Mouse (Mus musculus) intestine, embryonic 16.5 days (tissue): ENCODE results near the gene Fat2. TPM values are rescaled to one million over a fixed set of nuclear protein-coding genes. Genes with fewer than 3 reads are reported as not detected.
A peak's percentile ranks its signal among the peaks of the same experiment; 100 is the strongest.

ENCODE experiments used
- ATAC-seq: fragments of 200-750 bp; cut with Nextera tagmentation; 2 replicates; pipeline ENCODE4 v1.8.0; 2017; ENCODE audit warnings: moderate TSS enrichment, moderate library complexity
- H3K27ac ChIP-seq: fragments of 300-500 bp; sonication (generic); 2 replicates; pipeline ENCODE4 v1.5.1; 2014; ENCODE audit warnings: mild to moderate bottlenecking, low read length
- H3K27me3 ChIP-seq: fragments of 300-500 bp; sonication (generic); replicated peaks from 2 replicates; pipeline ENCODE4 v1.6.1; 2014; ENCODE audit warnings: low read length, control low read depth, mixed read lengths; ENCODE audit not compliant: control insufficient read depth, insufficient read depth
- H3K36me3 ChIP-seq: fragments of 300-500 bp; sonication (generic); 2 replicates; pipeline ENCODE4 v1.6.1; 2014; ENCODE audit warnings: low read length, control low read depth; ENCODE audit not compliant: control insufficient read depth, insufficient read depth
- H3K4me1 ChIP-seq: fragments of 300-500 bp; sonication (generic); 2 replicates; pipeline ENCODE4 v1.6.1; 2014; ENCODE audit warnings: low read length, control low read depth, mixed read lengths; ENCODE audit not compliant: control insufficient read depth, insufficient read depth
- H3K4me2 ChIP-seq: fragments of 300-500 bp; sonication (generic); 2 replicates; pipeline ENCODE4 v1.6.1; 2014; ENCODE audit warnings: low read depth, low read length, control low read depth
- H3K4me3 ChIP-seq: fragments of 300-500 bp; sonication (generic); 2 replicates; pipeline ENCODE4 v1.5.1; 2014; ENCODE audit warnings: mild to moderate bottlenecking, low read length
- H3K9ac ChIP-seq: fragments of 300-500 bp; sonication (generic); 2 replicates; pipeline ENCODE4 v1.6.1; 2014; ENCODE audit warnings: low read depth, low read length
- H3K9me3 ChIP-seq: fragments of 300-500 bp; sonication (generic); 2 replicates; pipeline ENCODE4 v1.6.1; 2016; ENCODE audit warnings: low read length, control low read depth; ENCODE audit not compliant: control insufficient read depth
- WGBS: fragments of 180-500 bp; shearing (Covaris S2); extraction: QIAGEN DNeasy Blood & Tissue Kit; methylation state at CpG from one replicate; pipeline ENCODE4 v1.1.7; 2014; 5-methylcytosine and 5-hydroxymethylcytosine counted together
- polyA plus RNA-seq: library from polyadenylated mRNA; unstranded; fragments of >200 nt; fragmentation: Nextera tagmentation; extraction: Ambion mirVana; gene quantifications from 2 replicates; pipeline ENCODE4 v1.2.1, GENCODE M21; 2015

Gene Fat2
- polyA plus RNA-seq, 1 experiment from 2014 or later = 0.04 TPM

DNA sequence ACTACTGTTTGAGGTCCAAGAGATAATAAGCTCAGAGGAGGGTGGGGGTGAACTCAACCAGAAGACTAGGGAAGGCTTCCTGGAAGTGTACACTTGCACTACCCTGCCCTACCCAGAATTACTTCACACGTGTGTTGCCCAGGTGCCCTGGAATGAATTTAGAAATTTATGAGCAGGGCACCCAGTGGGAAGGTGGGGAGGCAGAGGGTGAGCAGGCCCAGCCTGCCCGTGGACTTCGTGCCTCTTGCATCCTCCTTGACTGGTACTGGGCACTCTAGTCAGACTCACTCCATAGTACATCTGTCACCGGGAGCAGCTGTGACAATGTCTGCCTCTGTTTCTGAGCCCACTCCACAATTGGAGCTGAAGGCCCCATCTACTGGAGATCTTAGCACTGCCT is 122.8 kb downstream of the Fat2 start:
- H3K4me2 ChIP-seq = no peak overlapping the region
- H3K36me3 ChIP-seq = no peaks in the 10 kb centered on the region
- no peaks in the 10 kb centered on the region for H3K27me3 ChIP-seq
- 76% methylated on average over 4 of the region's 4 CpGs for WGBS
- H3K9me3 ChIP-seq = no peaks in the 10 kb centered on the region
- ATAC-seq = no peak
- H3K4me3 ChIP-seq = no peak overlapping the region
- no peak overlapping the region for H3K27ac ChIP-seq
- peaks cover 12% of the 10 kb centered on the region for H3K4me1 ChIP-seq
- no peak overlapping the region for H3K9ac ChIP-seq

DNA sequence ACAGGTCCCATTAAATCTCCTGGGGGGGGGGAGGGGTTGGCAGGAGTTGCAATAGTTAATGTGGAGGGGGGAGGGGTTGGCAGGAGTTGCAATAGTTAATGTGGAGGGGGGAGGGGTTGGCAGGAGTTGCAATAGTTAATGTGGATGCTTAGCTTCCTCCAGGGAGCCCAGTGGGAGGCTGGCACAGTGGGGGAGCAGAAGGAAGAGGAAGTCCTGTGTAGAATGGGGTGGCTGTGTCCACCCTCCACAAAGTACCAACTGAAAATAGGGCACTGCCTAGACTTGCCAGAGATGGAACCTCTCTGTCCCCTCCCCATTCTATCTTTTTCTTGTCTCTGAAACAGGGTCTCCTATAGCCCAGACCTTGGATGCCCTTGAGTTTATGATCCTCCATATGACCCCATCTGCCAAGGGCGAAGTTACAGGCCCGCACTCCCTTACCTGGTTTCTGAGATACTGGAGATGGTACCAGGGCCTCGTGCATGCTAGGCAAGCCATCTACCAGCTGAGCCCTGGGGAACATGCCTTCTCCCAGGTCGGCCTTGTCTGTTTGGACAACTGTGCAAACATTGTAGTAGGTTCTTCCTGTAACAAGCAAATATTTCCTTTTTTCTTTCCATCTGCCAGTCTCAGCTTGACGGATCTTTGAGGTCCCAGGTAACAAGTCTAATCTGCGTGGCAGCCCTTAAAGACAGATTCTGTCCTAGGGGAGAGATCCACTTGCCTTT is 126.6 kb downstream of the Fat2 start:
- WGBS = 60% methylated on average over 6 of the region's 6 CpGs
- H3K4me1 ChIP-seq = peaks cover 12% of the 10 kb centered on the region
- ATAC-seq = no peak
- no peaks in the 10 kb centered on the region for H3K9me3 ChIP-seq
- H3K27me3 ChIP-seq = no peaks in the 10 kb centered on the region
- no peak overlapping the region for H3K9ac ChIP-seq
- peak overlapping the region; percentile 7; the same call in 1 of the 2 replicates for H3K27ac ChIP-seq
- no peaks in the 10 kb centered on the region for H3K36me3 ChIP-seq
- H3K4me2 ChIP-seq = no peak overlapping the region
- H3K4me3 ChIP-seq = no peak overlapping the region

DNA sequence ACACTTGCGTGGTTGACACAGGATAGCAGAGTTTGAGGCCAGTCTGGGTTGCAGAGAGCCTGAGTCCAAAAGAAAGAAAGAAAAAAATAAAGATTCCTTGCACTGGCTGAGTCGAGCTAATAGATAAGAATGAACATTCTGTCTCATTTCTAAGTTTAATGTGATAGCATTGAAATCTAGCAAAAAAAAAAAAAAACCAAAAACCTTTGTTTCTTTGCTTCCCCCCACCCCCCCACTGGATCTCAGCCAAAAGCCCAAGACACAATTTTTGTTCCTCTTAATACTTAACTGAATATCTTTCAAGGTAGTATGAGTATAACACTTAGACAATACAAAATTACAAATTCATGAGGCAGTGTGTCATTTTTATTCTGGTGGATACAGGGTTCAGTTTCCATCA is 127.3 kb downstream of the Fat2 start:
- Histone ChIP-seq H3K36me3 (no peaks in the 10 kb centered on the region), H3K4me3 (no peak overlapping the region), H3K27ac (peak overlapping the region; percentile 64; the same call in 1 of the 2 replicates)

DNA sequence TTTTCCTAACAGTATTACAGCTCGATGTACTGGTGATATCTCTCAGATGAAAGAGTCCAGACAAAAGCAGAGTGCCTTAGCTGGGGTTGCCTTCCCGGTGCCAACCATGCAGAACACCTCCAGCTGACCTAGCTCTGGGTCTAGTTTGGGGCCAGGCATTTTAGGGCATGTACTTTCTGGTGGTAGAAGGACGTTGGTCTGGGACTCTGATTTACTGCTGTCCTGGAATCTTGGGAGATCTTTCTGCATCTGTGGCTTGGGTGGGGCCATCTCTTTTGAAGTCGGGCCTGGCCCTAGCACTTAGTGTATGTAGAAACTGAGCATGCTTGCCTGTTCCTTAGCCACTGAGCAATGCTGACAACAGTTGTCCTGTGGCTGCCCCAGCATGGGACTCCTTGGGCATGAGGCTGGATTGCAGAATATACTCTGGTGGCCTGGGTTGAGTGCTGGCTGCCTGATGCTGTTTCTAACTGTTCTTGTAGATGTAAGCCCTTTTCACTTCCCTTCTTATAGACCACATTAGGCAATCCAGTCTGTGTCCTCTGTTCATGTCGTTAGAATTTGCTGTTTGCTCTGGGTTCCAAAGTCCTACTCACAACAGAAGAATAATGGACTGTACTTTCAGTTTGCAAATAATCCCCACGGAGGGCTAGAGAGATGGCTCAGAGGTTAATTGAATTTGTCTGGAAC is 128.2 kb downstream of the Fat2 start:
- Histone ChIP-seq H3K4me2 (peak overlapping the region; percentile 21; the same call in 1 of the 2 replicates), H3K36me3 (no peaks in the 10 kb centered on the region), H3K27ac (peak overlapping the region; percentile 64), H3K4me1 (peaks cover 10% of the 10 kb centered on the region), H3K4me3 (no peak overlapping the region), H3K9ac (no peak overlapping the region), H3K9me3 (no peaks in the 10 kb centered on the region), H3K27me3 (no peaks in the 10 kb centered on the region)
- peak; percentile 73 for ATAC-seq
- 48% methylated on average over 6 of the region's 6 CpGs for WGBS

More for the DNA sequence above, 127.3 kb downstream of the Fat2 start:
- Histone ChIP-seq H3K4me2 (no peak overlapping the region), H3K4me1 (peaks cover 10% of the 10 kb centered on the region), H3K9ac (no peak overlapping the region), H3K9me3 (no peaks in the 10 kb centered on the region), H3K27me3 (no peaks in the 10 kb centered on the region)
- ATAC-seq = no peak
- WGBS = 63% methylated on average over 2 of the region's 2 CpGs

DNA sequence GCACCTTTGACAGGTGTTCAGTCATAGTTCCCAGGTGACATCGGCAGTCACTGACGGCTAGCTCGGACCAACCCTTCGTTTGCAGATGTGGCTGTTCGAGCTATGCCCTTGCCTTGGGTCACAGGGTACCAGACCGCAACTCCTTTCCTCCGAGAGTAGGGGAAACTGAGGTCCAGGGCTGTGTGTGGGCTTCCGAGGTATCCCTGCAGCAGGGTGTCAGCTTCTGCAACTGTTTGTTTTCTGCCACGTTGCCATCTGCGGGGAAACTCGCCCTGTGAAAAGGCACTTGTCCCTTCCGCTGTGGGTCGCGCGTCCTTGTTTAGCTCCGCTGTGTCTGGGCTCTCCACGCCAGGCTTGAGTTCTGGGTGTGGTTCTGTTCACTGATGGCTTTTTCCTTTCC is 131.8 kb downstream of the Fat2 start:
- Histone ChIP-seq H3K27me3 (no peaks in the 10 kb centered on the region), H3K9ac (peak overlapping the region; percentile 87), H3K9me3 (no peaks in the 10 kb centered on the region), H3K4me3 (peak overlapping the region; percentile 89), H3K4me1 (peaks cover 10% of the 10 kb centered on the region), H3K27ac (peak overlapping the region; percentile 33; the same call in 1 of the 2 replicates), H3K36me3 (no peaks in the 10 kb centered on the region), H3K4me2 (peak overlapping the region; percentile 95)
- WGBS = 3% methylated on average over 17 of the region's 17 CpGs
- peak; percentile 61 for ATAC-seq

DNA sequence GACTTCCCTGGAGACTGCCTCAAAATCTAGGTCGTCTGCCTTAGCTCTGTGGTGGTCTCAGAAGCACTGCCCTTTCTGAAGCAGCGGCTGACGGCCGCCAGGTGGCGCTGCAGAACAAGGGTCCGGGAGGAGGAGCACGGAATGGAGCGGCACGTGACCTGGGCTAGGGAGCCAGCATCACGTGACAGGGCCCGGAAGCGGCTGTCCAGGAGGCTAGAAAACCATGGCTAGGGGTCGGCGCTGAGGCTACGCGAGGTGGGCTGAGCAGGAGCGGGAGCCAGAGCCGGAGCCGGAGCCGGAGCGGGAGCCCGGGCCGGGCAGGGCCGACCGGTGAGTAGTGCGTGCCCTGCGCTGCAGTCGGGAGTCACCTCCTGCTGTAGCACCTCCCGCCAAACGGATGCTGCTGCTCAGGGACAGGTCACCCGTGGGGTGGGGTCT is 132.2 kb downstream of the Fat2 start, which contains the start of gene Slc36a1:
Gene Slc36a1, plus strand, starts transcription at position 192 of the 438 bp plus-strand sequence.
- Histone ChIP-seq H3K9me3 (no peaks in the 10 kb centered on the region), H3K27me3 (no peaks in the 10 kb centered on the region), H3K9ac (peak within 1 kb of the TSS; percentile 87), H3K4me2 (peak within 1 kb of the TSS; percentile 95), H3K4me1 (peaks cover 10% of the 10 kb centered on the region), H3K4me3 (peak within 1 kb of the TSS; percentile 89), H3K36me3 (no peaks in the 10 kb centered on the region), H3K27ac (peak within 1 kb of the TSS; percentile 33)
- WGBS = under 1% methylated on average over 31 of the region's 31 CpGs
- ATAC-seq = peak; percentile 88

Other genes starting within 250 kb of the Fat2 start
- 20.3 and 21.7 TPM in 2 replicates for gene Gm2a, start 238.4 kb downstream of the Fat2 start, polyA plus RNA-seq
- not detected in 2 replicates for gene Slc36a3, start 184.9 kb downstream of the Fat2 start, polyA plus RNA-seq
- gene Slc36a2, start 151.5 kb downstream of the Fat2 start, polyA plus RNA-seq = 0.32 and 0.70 TPM in 2 replicates
- 2.4 and 2.8 TPM in 2 replicates for gene Slc36a1, start 132.2 kb downstream of the Fat2 start, polyA plus RNA-seq
- gene Sparc, start 86.6 kb upstream of the Fat2 start, polyA plus RNA-seq = 1,500 and 1,563 TPM in 2 replicates
- 408 and 413 TPM in 2 replicates for gene Atox1, start 124.7 kb upstream of the Fat2 start, polyA plus RNA-seq
- 137 and 153 TPM in 2 replicates for gene G3bp1, start 133.1 kb upstream of the Fat2 start, polyA plus RNA-seq